Mouse (Mus musculus) liver, postnatal 0 days (tissue): ENCODE measurements around the gene Gimd1. TPM values are rescaled to one million over a fixed set of nuclear protein-coding genes. Genes with fewer than 3 reads are reported as not detected.

Experiments
- ATAC-seq: fragments of 200-750 bp; cut with Nextera tagmentation; 2 replicates; pipeline ENCODE4 v1.8.0; 2017; ENCODE audit warnings: mild to moderate bottlenecking, moderate library complexity
- DNase-seq: peaks from one replicate; pipeline ENCODE4 v3.0.0-alpha.2; 2016
- H3K27ac ChIP-seq: fragments of 300-500 bp; sonication (generic); 2 replicates; pipeline ENCODE4 v1.5.1; 2014; ENCODE audit warnings: antibody characterized with exemption, moderate library complexity, mild to moderate bottlenecking, low read depth
- H3K27me3 ChIP-seq: fragments of 300-500 bp; sonication (generic); 2 replicates; pipeline ENCODE4 v1.6.1; 2014; ENCODE audit warnings: low read length, control low read depth, mixed read lengths; ENCODE audit not compliant: insufficient read depth
- H3K36me3 ChIP-seq: fragments of 300-500 bp; sonication (generic); replicated peaks from 2 replicates; pipeline ENCODE4 v1.6.1; 2014; ENCODE audit warnings: mild to moderate bottlenecking, control low read depth, low read length, moderate library complexity, mixed read lengths; ENCODE audit not compliant: insufficient read depth
- H3K4me1 ChIP-seq: fragments of 300-500 bp; sonication (generic); 2 replicates; pipeline ENCODE4 v1.6.1; 2014; ENCODE audit warnings: antibody characterized with exemption, mild to moderate bottlenecking, control low read depth; ENCODE audit not compliant: insufficient read depth
- H3K4me2 ChIP-seq: fragments of 300-500 bp; sonication (generic); 2 replicates; pipeline ENCODE4 v1.6.1; 2014; ENCODE audit warnings: low read depth, mild to moderate bottlenecking, low read length, moderate library complexity, mixed read lengths
- H3K4me3 ChIP-seq: fragments of 300-500 bp; sonication (generic); 2 replicates; pipeline ENCODE4 v1.5.1; 2014; ENCODE audit warnings: low read depth, low read length
- H3K9ac ChIP-seq: fragments of 300-500 bp; sonication (generic); replicated peaks from 2 replicates; pipeline ENCODE4 v1.6.1; 2014; ENCODE audit warnings: mild to moderate bottlenecking, moderate library complexity
- H3K9me3 ChIP-seq: fragments of 300-500 bp; sonication (generic); 2 replicates; pipeline ENCODE4 v1.6.1; 2016; ENCODE audit warnings: mild to moderate bottlenecking, control low read depth, low read length, mixed read lengths
- CTCF ChIP-seq: sonication (generic); IDR thresholded peaks from 2 replicates; pipeline ENCODE4 v1.5.1; 2016; ENCODE audit warnings: antibody characterized with exemption, low read depth
- EP300 ChIP-seq: IDR thresholded peaks from 2 replicates; pipeline ENCODE4 v1.6.1; 2016; ENCODE audit warnings: antibody characterized with exemption, low read depth, mild to moderate bottlenecking
- WGBS: fragments of 180-500 bp; shearing (Covaris S2); extraction: QIAGEN DNeasy Blood & Tissue Kit; methylation state at CpG from one replicate; pipeline ENCODE4 v1.1.7; 2014; ENCODE audit not compliant: insufficient replicate concordance; 5-methylcytosine and 5-hydroxymethylcytosine counted together
- polyA plus RNA-seq: library from polyadenylated mRNA; unstranded; fragments of >200 nt; fragmentation: Nextera tagmentation; extraction: Ambion mirVana; gene quantifications from 2 replicates; pipeline ENCODE4 v1.2.1, GENCODE M21; 2015

Gene Gimd1
- polyA plus RNA-seq = 5.1 and 5.6 TPM in 2 replicates

- no peaks in the 10 kb centered on the region for H3K4me1 ChIP-seq
- ATAC-seq = peak; percentile 50; the same call in 1 of the 2 replicates
- no peak within 1 kb of the TSS for H3K9ac ChIP-seq
- H3K9me3 ChIP-seq = no peaks in the 10 kb centered on the region
- 57% methylated on average over 11 of the region's 11 CpGs for WGBS
- H3K36me3 ChIP-seq = no peaks in the 10 kb centered on the region
- no peak within 1 kb of the TSS for H3K27ac ChIP-seq
- H3K4me2 ChIP-seq = peak within 1 kb of the TSS; percentile 55
- no peak for DNase-seq
- H3K4me3 ChIP-seq = peak within 1 kb of the TSS; percentile 33
- H3K27me3 ChIP-seq = no peaks in the 10 kb centered on the region
- TF ChIP-seq EP300 (no peak), CTCF (no peak)
These were observed at the start of gene Gimd1 for GRCm38 (mm10) chr3:132629601-132630239. Gimd1 (plus strand) TSS chr3:132629820.

DNA sequence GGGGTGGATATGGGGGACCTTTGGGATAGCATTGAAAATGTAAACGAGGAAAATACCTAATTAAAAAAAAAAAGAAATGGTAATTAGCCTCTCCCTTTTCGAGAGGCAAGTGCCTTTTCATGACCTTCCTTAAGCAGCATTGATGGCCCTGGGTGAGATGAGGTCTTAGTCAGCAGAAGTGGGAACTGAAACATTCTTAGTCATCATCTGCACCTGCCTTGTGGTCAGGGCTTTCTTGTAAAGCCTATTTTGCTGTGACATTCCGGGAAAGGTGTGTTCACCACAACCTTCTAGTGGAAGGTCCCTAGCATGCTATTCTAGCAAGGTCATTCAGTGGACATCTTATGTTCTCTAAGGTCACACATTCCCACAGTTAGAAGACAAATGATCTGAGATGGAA is 48.4 kb upstream of the Gimd1 start:
- TF ChIP-seq EP300 (no peak), CTCF (no peak)
- H3K27ac ChIP-seq = no peak overlapping the region
- H3K9me3 ChIP-seq = no peaks in the 10 kb centered on the region
- no peak overlapping the region for H3K9ac ChIP-seq
- no peaks in the 10 kb centered on the region for H3K4me1 ChIP-seq
- WGBS = 71% methylated on average over 3 of the region's 3 CpGs
- no peak overlapping the region for H3K4me2 ChIP-seq
- ATAC-seq (no peak), DNase-seq (no peak)
- no peak overlapping the region for H3K4me3 ChIP-seq
- no peaks in the 10 kb centered on the region for H3K36me3 ChIP-seq
- H3K27me3 ChIP-seq = no peaks in the 10 kb centered on the region

DNA sequence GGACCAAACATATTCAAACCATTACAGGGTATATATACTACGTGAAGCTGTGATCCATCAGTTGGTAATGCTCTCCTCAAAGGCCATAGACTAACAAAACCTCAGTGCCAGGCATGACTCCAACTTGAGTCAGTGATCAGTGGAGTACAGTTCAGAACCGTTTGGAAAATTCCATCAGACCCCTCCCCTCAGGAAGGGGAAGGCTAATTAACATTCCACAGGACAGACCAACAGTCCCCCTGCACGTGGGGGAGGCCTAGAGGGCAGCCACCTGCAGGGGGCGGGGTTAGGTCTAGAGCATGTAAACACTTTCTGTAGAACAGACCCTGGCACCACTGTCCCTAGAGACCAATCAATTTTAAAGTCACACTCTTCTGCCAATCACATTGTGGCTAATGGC is 47.3 kb upstream of the Gimd1 start:
- ATAC-seq = no peak
- H3K9ac ChIP-seq = no peak overlapping the region
- H3K4me2 ChIP-seq = no peak overlapping the region
- H3K9me3 ChIP-seq = no peaks in the 10 kb centered on the region
- TF ChIP-seq EP300 = no peak
- no peak for TF ChIP-seq CTCF
- H3K27ac ChIP-seq = no peak overlapping the region
- no peaks in the 10 kb centered on the region for H3K4me1 ChIP-seq
- no peaks in the 10 kb centered on the region for H3K27me3 ChIP-seq
- no peak overlapping the region for H3K4me3 ChIP-seq
- no peaks in the 10 kb centered on the region for H3K36me3 ChIP-seq
- no peak for DNase-seq
- 46% methylated on average over 4 of the region's 4 CpGs for WGBS

GRCm38 (mm10) chr3:132585122-132585972 is 44.3 kb upstream of the Gimd1 start:
- H3K27me3 ChIP-seq = no peaks in the 10 kb centered on the region
- no peaks in the 10 kb centered on the region for H3K9me3 ChIP-seq
- H3K27ac ChIP-seq = no peak overlapping the region
- DNase-seq = no peak
- no peak for TF ChIP-seq CTCF
- TF ChIP-seq EP300 = no peak
- no peak overlapping the region for H3K4me2 ChIP-seq
- no peaks in the 10 kb centered on the region for H3K4me1 ChIP-seq
- no peak overlapping the region for H3K4me3 ChIP-seq
- 63% methylated on average over 8 of the region's 8 CpGs for WGBS
- no peaks in the 10 kb centered on the region for H3K36me3 ChIP-seq
- ATAC-seq = no peak
- H3K9ac ChIP-seq = no peak overlapping the region

GRCm38 (mm10) chr3:132588146-132588545 is 41.5 kb upstream of the Gimd1 start:
- ATAC-seq = no peak
- Histone ChIP-seq H3K9me3 (no peaks in the 10 kb centered on the region), H3K27ac (no peak overlapping the region), H3K27me3 (no peaks in the 10 kb centered on the region), H3K36me3 (no peaks in the 10 kb centered on the region), H3K4me3 (no peak overlapping the region), H3K4me2 (no peak overlapping the region), H3K4me1 (no peaks in the 10 kb centered on the region), H3K9ac (no peak overlapping the region)
- 71% methylated on average over 1 of the region's 1 CpGs for WGBS
- DNase-seq = no peak
- no peak for TF ChIP-seq EP300
- TF ChIP-seq CTCF = no peak

DNA sequence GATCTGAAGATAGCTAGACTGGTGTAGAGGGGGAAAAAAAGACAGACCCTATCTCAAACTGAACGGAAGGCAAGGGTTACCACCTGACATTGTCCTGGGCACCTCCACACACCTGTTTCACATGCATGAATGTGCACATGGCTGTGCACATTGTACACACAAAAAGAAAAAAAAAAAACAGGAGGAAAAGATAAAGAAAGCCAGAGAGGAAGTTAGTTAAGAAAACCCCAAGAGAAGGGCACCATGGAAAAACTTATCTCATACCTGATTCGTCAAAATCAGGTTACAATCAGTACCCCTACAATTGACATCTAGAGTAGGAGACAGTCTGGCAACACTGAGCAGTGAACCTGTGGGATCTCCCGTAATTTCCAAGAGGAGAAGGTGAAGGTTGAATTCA is 39.6 kb upstream of the Gimd1 start:
- Histone ChIP-seq H3K27ac (no peak overlapping the region), H3K4me2 (no peak overlapping the region), H3K9ac (no peak overlapping the region), H3K9me3 (no peaks in the 10 kb centered on the region), H3K36me3 (no peaks in the 10 kb centered on the region), H3K27me3 (no peaks in the 10 kb centered on the region), H3K4me3 (no peak overlapping the region), H3K4me1 (no peaks in the 10 kb centered on the region)
- 59% methylated on average over 3 of the region's 3 CpGs for WGBS
- TF ChIP-seq CTCF (no peak), EP300 (no peak)
- no peak for ATAC-seq
- no peak for DNase-seq
